Mouse (Mus musculus) cortical plate, adult 2 months (tissue): ENCODE measurements at regions not wholly inside any gene's neighbourhood (a gene's known extent, or its start where the extent isn't known, plus 50 kb on each side); places are given as distances from the start of the nearest gene placed in this dataset.

Experiments used
- H3K27ac ChIP-seq: fragments of 200-500 bp; 2 replicates; pipeline ENCODE4 v1.5.1; 2012; ENCODE audit warnings: low read length, control low read depth, inconsistent platforms; ENCODE audit not compliant: insufficient read depth
- H3K4me1 ChIP-seq: fragments of 200-500 bp; 2 replicates; pipeline ENCODE4 v1.6.1; 2011; ENCODE audit warnings: low read length; ENCODE audit not compliant: control insufficient read depth, insufficient read depth
- H3K4me3 ChIP-seq: fragments of 200-500 bp; 2 replicates; pipeline ENCODE4 v1.5.1; 2011; ENCODE audit warnings: mild to moderate bottlenecking, low read length, control low read depth; ENCODE audit not compliant: insufficient read depth
- CTCF ChIP-seq: fragments of 200-500 bp; IDR thresholded peaks from 2 replicates; pipeline ENCODE4 v1.5.1; 2011; ENCODE audit warnings: mild to moderate bottlenecking, control low read depth, low read length; ENCODE audit not compliant: insufficient read depth; ENCODE audit errors: extremely low read depth
- POLR2A ChIP-seq: fragments of 200-500 bp; IDR thresholded peaks from 2 replicates; pipeline ENCODE4 v1.6.1; 2011; ENCODE audit warnings: mild to moderate bottlenecking, low read length, control low read depth; ENCODE audit not compliant: insufficient read depth; ENCODE audit errors: extremely low read depth

DNA sequence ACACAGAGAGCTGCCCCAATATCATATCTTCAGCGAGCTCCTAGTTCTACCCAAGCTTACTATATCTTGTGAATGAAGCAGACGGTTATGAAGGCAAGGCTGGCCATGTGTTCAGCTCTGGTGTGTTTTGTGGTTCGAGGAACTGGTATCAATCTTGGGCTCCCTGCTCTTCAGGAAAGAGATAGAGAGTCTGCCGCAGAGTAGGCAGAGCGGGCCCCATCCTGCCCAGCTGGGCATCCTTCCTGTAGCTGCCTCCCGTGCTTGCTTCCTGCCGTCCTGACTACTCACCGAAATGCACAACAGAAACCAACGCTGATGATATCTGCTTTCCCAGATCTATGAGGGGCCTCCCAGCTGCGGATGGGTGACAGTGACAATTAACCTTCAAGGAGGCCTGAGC, 60.3 kb downstream of the Snrpe start:
- Histone ChIP-seq H3K27ac (no peak overlapping the region), H3K4me1 (no peaks in the 10 kb centered on the region), H3K4me3 (no peak overlapping the region)
- no peak for TF ChIP-seq POLR2A
- TF ChIP-seq CTCF: no peak

DNA sequence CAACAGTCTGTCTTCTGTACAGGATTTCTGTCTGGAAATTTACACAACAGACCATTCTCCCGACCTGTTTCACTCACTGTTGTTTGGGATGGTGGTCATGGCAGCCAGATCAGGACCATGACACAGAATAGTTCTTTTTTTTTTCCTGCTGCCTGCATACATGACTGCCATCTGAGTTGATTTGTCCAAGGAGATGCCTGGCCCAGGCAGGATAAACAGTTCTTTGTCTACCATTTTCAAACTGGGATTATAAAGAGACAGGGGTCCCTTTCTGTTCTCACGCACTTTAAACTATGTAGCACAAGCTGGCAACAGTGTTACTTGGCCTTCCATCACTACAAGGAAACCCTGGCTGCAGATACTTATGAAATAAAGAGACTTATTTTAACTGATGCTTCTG, 61.1 kb downstream of the Snrpe start:
- no peak for TF ChIP-seq CTCF
- no peak for TF ChIP-seq POLR2A
- Histone ChIP-seq H3K27ac (no peak overlapping the region), H3K4me3 (no peak overlapping the region), H3K4me1 (no peaks in the 10 kb centered on the region)

DNA sequence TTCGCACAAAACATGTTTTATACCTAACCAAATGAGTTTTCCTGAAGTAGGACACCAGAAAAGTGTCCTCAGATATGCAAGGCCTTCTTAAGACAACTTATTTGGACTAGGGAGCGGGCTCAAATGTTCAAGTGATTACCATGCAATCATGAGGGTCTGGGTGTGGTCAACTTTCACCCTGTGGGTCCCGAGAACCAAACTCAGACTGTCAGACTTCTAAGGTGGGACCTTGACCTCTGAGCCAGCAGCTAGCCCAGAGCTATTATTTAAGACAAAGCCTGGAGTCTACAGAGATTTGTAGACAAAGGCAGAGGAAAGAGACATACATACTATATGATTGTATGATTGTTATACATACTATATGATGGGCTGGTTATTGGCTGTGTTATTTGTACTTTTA, 62.5 kb downstream of the Snrpe start:
- no peaks in the 10 kb centered on the region for H3K4me1 ChIP-seq
- H3K27ac ChIP-seq: no peak overlapping the region
- TF ChIP-seq CTCF (no peak), POLR2A (no peak)
- H3K4me3 ChIP-seq: no peak overlapping the region

DNA sequence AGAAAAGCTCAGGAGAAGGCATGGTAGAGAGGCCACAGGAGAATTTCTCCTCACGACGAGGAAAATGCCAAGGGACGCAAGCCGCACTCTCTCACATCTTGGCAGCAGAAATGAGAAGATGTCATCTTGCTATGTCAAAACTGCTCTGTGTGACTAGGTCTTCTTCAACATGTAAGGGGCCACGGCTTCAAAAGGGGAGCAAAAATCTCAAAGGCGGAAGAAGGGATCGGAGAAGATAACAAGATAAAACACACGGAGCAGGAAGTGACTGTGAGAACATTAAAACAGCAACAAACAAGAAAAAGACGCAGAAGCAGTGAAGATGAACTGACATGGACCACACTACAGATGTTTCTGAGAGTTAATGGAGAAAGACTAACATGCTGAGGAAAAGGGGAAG, 65.1 kb downstream of the Snrpe start:
- Histone ChIP-seq H3K4me3 (no peak overlapping the region), H3K27ac (no peak overlapping the region), H3K4me1 (no peaks in the 10 kb centered on the region)
- TF ChIP-seq POLR2A (no peak), CTCF (no peak)

DNA sequence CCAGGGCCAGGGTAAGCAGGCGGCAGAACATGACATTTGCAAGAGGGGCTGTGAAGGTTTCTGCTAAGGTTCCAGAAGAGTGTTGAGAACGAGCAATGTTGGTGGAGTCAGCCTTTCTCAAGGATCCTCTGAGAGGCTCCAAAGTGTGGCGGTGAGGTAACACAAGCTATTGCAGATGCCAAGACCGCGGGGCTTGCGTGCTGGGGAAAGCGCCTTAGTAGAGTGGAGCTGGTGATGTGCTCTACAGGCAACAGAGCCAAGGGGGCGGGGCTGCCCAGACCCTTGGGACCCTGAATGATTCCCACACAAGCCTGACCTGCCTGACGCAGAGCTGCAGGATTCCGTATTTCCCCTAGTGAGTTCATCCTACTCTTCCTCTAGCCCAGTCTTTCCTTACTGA, 66.3 kb downstream of the Snrpe start:
- H3K27ac ChIP-seq: no peak overlapping the region
- H3K4me3 ChIP-seq: no peak overlapping the region
- no peaks in the 10 kb centered on the region for H3K4me1 ChIP-seq
- TF ChIP-seq CTCF (no peak), POLR2A (no peak)

DNA sequence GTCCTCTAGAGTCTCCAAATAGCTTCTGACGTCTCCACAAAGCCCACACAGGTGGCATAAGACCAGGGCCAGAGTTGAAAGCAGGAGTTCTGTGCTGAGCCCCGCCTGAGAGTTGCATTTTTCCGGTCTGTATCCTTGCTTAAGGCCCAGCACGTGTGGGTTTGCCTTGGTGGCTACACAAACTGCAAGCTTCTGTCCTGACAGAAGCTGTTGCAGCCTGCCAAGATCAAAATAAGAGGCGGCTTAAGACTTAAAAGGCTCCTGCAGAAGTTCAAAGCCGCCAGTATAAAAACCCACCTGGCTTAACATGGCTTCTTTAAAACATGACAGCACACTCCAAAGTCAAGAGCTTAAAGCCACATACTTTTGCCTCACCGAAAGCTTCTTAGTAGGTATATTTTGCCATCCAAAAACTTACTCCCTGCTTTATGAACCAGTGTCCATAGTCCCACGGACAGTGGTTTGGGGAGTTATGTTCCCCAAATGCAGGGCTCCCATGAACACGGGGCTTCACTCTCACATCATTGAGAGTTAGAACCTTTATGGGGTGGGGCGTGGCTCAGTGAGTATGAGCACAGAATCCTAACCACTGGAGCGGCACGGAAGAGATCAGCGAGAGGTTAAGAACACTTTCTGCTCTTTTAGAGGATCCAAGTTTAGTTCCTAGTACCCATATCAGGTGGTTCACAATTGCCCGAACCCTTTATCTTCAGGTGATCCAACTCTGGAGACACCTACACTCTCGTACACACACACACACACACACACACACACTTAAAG, 67.9 kb downstream of the Snrpe start:
- H3K4me1 ChIP-seq: no peaks in the 10 kb centered on the region
- no peak overlapping the region for H3K27ac ChIP-seq
- no peak for TF ChIP-seq POLR2A
- TF ChIP-seq CTCF: no peak
- H3K4me3 ChIP-seq: no peak overlapping the region

DNA sequence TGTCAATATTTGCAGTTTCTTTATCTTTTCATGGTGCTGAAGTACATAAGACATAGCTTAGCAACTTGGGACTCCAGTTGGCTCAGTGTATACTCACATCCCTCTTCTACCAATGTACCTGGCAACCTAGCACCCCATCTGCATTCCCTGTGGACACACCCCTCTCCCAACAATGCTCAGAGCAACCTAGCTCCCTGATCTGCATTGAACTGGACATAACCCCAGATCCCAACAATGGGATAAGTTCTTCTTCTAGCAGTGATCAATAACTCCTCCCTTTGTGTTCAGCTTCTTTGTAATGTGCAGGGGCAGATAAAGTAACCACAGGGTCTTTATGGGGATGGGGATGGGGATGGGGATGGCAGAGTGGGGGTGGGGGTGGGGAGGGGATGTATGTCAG, 79.4 kb downstream of the Snrpe start:
- Histone ChIP-seq H3K27ac (no peak overlapping the region), H3K4me3 (no peak overlapping the region), H3K4me1 (no peaks in the 10 kb centered on the region)
- TF ChIP-seq CTCF: no peak
- TF ChIP-seq POLR2A: no peak

DNA sequence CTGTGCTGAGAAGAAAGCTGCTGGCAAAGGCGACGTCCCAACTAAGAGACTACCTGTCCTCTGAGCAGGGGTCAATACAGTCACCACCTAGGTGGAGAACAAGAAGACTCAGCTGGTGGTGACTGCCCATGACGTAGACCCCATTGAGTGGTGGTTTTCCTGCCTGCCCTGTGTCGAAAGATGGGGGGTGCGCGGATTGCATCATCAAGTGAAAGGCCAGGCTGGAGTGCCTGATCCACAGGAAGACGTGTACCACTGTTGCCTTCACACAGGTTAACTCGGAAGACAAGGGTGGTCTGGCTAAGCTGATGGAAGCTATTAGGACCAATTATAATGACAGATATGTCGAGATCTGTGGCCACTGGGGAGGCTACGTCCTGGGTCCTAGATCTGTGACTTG, 80.3 kb downstream of the Snrpe start:
- H3K4me1 ChIP-seq: no peaks in the 10 kb centered on the region
- H3K27ac ChIP-seq: no peak overlapping the region

DNA sequence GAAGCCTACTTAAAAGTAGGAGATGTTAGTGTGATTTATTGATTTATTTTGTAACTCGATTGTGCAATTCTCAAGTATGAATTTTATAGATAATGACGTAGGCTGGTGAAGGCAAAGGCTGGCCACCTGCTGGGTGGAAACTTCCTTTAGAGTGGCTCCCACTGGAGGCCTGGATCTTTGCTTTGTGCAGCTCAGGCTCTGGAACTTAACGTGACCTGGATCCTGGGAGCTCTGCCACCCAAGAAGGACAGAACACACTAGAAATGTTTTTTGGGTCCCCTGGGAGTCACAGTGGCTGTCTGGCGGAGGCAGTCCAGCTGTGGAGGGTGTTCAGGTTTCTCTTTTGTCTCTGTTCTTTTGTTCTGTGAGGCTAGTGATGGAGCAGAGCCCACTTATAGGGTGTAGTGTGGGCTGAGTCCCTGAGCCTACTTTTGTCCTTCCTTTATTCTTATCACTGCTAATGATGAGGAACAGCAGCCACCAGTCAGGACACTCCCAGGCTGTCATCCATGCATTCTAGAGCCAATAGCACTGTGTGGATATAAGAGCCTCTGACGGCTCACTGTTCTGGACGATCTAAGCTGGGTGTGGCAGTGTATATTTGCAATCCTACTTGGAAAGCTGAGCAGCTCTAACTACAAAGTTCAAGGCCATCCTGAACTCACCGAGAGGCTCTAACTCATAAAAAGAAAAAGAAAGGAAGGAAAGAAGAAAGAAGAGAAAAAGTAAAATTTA, 82.3 kb downstream of the Snrpe start:
- TF ChIP-seq CTCF: no peak
- no peak for TF ChIP-seq POLR2A
- no peak overlapping the region for H3K27ac ChIP-seq
- no peaks in the 10 kb centered on the region for H3K4me1 ChIP-seq
- no peak overlapping the region for H3K4me3 ChIP-seq

More for the DNA sequence above, 80.3 kb downstream of the Snrpe start:
- TF ChIP-seq CTCF (no peak), POLR2A (no peak)
- H3K4me3 ChIP-seq: no peak overlapping the region

DNA sequence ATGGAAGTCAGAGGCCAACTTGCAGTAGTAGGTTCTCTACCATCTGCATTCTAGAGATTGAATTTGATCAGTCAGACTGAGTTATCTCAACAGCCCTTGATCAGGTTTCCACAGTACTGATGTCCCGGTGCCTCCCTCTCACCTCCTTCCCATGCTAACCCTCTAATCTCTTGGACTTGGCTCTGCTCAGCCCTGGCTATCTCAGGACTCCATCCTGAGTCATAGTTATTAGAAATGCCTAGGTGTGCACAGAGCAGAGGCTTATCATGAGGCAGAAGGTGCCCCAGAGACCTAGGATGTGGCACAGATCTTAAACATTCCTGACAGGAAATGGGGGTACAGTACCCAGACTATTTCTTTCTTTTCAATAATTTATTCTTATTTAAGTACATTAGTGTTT, 87.3 kb downstream of the Snrpe start:
- H3K4me3 ChIP-seq: no peak overlapping the region
- H3K4me1 ChIP-seq: no peaks in the 10 kb centered on the region
- no peak for TF ChIP-seq POLR2A
- TF ChIP-seq CTCF: no peak
- no peak overlapping the region for H3K27ac ChIP-seq
